Mouse (Mus musculus) cortical plate, adult 2 months (tissue): ENCODE measurements around the gene Pecam1.

Experiments used
- CTCF ChIP-seq: fragments of 200-500 bp; IDR thresholded peaks from 2 replicates; pipeline ENCODE4 v1.5.1; 2011; ENCODE audit warnings: mild to moderate bottlenecking, control low read depth, low read length; ENCODE audit not compliant: insufficient read depth; ENCODE audit errors: extremely low read depth
- POLR2A ChIP-seq: fragments of 200-500 bp; IDR thresholded peaks from 2 replicates; pipeline ENCODE4 v1.6.1; 2011; ENCODE audit warnings: mild to moderate bottlenecking, low read length, control low read depth; ENCODE audit not compliant: insufficient read depth; ENCODE audit errors: extremely low read depth

GRCm38 (mm10) chr11:106709227-106709985, 41.0 kb downstream of the Pecam1 start:
- no peak for TF ChIP-seq CTCF
- no peak for TF ChIP-seq POLR2A
